Mouse (Mus musculus): Measurements from ENCODE around the gene Hhat. TPM values are rescaled to one million over a fixed set of nuclear protein-coding genes. Genes with fewer than 3 reads are reported as not detected.

The Hhat gene
- polyA plus RNA-seq, 1 experiment from 2014 or later, result 6.5 TPM

DNA sequence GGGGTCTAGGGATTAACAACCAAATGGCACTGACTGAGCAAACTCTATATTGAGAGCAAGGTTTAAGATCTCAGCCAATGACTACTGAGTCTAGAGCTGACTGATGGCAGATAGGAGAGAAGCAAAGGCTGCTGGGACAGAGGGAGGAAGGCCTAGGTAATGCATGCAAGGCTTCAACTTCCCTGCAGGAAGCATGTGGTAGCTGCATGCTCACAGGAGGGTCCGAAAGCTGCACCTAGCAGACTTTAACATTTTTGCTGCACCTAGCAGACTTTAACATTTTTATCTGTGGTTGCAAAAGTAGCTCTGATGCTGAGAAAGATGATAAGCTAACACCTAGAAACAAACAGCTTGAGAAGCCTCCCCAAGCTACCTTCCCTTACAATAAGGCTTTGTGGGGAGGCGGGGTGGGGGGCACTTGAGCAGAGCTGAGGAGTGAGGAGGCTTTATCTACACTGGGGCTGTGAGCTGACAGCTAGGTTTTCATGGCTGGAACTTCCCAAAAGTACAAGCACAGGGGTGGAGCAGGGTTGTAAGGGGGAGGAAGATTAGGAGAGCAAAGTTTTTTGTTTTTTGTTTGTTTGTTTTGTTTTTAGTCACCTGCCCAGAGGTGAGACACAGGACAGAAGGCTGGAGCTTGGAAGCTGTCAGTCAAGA, 239.4 kb downstream of the Hhat start:
- Histone ChIP-seq H3K27ac (replicated peaks) (no peak overlapping the region), H3K27me3 (no peaks in the 10 kb centered on the region), H3K9ac (replicated peaks) (no peak overlapping the region), H3K4me1 (no peaks in the 10 kb centered on the region), H3K4me2 (replicated peaks) (no peak overlapping the region), H3K9me3 (no peaks in the 10 kb centered on the region), H3K36me3 (no peaks in the 10 kb centered on the region), H3K4me3 (no peak overlapping the region)
- no peak for ATAC-seq (ENCODE audit: low FRiP score, low read depth)
- 64% methylated on average over 2 of the region's 2 CpGs for WGBS

DNA sequence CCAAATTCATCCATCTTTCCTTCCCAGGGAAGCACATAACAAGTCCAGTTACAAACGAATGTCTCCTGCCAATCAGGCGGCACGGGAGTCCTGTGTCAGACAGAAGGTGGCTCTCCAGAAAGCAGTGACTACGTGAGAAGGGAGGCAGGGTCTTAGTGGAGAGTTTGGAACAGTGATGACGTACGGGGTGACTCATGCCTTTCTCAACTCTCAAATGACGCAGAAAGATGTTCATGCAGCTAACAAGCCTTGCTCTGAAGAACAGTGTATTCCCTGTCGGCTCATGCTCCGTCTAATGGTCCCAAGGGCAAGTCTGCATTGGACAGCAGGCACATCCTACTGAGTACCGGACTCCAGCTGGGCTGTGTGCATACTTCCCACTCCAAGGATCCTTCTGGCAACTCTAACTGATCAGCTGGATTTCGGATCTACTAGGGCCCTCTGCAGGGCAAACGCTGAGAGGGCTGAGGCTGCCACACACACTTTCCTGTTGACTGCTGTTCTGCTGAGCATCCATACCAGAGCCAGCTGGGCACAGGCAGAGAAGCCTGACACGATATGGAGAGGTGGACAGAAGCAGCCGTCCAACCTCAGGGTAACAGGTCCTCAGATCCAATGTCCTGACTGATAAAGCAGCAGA, 245.2 kb downstream of the Hhat start:
- no peak overlapping the region for H3K4me3 ChIP-seq
- no peaks in the 10 kb centered on the region for H3K9me3 ChIP-seq
- H3K27ac ChIP-seq (replicated peaks), result no peak overlapping the region
- WGBS, result 80% methylated on average over 14 of the region's 14 CpGs
- H3K4me2 ChIP-seq (replicated peaks), result no peak overlapping the region
- no peaks in the 10 kb centered on the region for H3K27me3 ChIP-seq
- ATAC-seq (ENCODE audit: low FRiP score, low read depth), result no peak
- peaks cover 34% of the 10 kb centered on the region for H3K4me1 ChIP-seq
- no peaks in the 10 kb centered on the region for H3K36me3 ChIP-seq
- no peak overlapping the region for H3K9ac ChIP-seq (replicated peaks)

DNA sequence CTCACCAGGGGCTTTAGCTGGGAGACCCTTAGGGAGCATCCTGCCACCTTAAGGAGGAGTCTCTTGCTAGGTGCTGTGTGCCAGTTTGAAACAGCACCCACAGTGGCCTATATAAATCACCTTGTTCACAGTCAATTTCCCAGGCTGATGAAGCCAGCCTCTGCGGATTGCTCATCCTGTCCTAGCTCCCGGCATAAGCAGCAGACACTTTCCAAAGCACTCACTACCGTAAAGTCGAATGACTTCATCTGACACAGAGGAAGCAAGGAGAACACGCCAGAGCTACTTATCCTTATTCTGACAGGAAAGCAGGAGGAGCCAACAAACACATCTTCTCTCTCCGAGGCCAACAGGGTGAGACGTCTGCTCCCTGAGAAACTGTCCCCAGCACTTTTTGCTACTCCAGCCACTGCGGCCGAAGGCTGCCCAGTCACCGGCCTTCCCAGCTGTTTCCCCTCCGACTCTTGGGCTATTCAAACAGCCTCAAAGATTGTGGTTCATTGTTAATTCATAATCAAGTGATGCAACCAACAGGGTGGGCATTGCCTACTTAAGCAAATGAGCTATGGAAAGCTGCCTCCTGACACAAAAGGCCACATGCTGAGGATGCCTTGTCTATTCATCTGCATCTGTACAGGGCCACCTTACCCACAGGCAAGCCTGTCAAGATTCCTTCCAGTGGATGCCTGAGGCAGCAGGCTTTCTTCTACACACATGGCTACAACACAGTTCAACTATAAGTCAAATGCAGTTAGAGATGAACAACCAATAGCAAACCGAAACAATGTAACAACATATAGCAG, 248.4 kb downstream of the Hhat start:
- WGBS, result 38% methylated on average over 12 of the region's 12 CpGs
- no peak overlapping the region for H3K27ac ChIP-seq (replicated peaks)

DNA sequence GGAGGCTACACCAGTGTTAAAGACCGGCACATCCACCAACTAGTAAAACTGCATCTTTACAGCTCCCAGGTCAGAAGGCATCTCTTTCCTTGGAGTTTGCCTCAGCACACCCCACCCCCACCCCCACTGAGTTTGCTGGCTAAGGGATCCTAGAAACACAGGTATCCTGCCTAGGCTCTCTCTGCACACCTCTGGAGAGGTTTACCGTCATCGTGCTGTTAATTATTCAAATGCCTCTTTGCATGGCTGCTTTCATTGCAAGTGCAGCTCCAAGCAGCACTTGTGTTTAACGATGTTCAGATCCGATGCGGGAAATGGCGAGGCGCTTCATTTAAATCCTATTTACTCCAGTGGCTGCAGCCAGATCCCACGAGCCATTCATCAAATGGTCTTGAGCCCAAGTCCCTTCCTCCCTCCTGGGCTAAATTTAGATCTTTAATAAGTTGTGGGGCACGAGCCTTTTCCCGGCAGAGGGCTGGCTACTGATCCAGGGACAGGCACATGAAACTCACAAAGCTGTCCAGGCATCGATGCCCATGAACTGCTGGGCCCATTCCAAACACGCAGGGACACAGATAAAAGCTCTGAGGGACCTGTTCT, 250.1 kb downstream of the Hhat start:
- H3K36me3 ChIP-seq, result no peaks in the 10 kb centered on the region
- H3K27ac ChIP-seq (replicated peaks), result no peak overlapping the region
- peaks cover 35% of the 10 kb centered on the region for H3K4me1 ChIP-seq
- 35% methylated on average over 13 of the region's 13 CpGs for WGBS
- no peak overlapping the region for H3K4me3 ChIP-seq
- H3K9me3 ChIP-seq, result no peaks in the 10 kb centered on the region
- H3K9ac ChIP-seq (replicated peaks), result no peak overlapping the region
- no peak overlapping the region; the same call in 1 of the 2 replicates for H3K4me2 ChIP-seq (replicated peaks)
- H3K27me3 ChIP-seq, result no peaks in the 10 kb centered on the region
- no peak for ATAC-seq (ENCODE audit: low FRiP score, low read depth)

More for the DNA sequence above, 248.4 kb downstream of the Hhat start:
- peak; percentile 64 for ATAC-seq (ENCODE audit: low FRiP score, low read depth)
- Histone ChIP-seq H3K27me3 (no peaks in the 10 kb centered on the region), H3K9ac (replicated peaks) (no peak overlapping the region), H3K9me3 (no peaks in the 10 kb centered on the region), H3K4me3 (no peak overlapping the region), H3K4me1 (peaks cover 38% of the 10 kb centered on the region), H3K36me3 (no peaks in the 10 kb centered on the region), H3K4me2 (replicated peaks) (no peak overlapping the region)

DNA sequence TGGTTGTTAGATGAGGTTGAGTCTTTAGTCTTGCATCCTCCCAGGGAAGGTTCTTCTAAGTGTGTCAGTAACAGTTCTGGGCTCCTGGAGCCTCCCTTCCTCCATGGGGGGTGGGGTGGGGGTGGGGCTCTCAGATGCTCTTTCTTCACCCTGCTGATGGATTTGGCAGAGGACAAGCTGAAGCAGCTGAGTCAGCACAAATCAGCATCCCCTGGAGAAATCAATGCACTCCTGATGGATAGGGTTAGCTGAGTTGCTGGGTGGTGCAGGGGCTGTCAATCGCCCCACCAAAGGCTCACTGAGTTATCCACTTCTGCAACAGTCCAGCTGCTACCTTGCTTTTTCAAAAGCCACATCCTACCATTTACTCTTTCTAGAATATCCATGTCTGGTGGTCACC, 251.3 kb downstream of the Hhat start:
- ATAC-seq (ENCODE audit: low FRiP score, low read depth), result no peak
- Histone ChIP-seq H3K27ac (replicated peaks) (no peak overlapping the region), H3K27me3 (no peaks in the 10 kb centered on the region), H3K9ac (replicated peaks) (no peak overlapping the region), H3K4me1 (peaks cover 29% of the 10 kb centered on the region), H3K4me2 (replicated peaks) (no peak overlapping the region), H3K4me3 (no peak overlapping the region), H3K9me3 (no peaks in the 10 kb centered on the region), H3K36me3 (no peaks in the 10 kb centered on the region)
- 86% methylated on average over 1 of the region's 1 CpGs for WGBS

DNA sequence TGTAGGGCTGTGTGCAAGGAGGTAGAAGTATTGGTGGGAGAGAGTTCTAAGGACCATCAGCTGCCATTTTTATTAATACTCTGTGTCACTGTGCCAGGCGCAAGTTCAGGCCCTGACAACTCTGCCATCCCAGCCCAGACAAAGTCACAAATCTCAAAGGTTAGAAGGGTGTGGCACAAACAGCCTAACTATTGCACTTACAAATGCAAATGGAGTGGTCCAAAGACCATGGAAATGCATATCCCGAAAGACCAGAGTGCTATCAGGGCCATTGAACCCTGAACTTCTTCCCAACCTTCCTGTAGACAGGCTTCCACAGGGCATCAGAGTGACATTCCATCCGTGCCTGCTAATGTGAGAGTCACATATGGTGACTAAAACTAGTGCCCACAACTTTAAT, 255.7 kb downstream of the Hhat start:
- 84% methylated on average over 3 of the region's 3 CpGs for WGBS
- Histone ChIP-seq H3K27ac (replicated peaks) (no peak overlapping the region), H3K4me2 (replicated peaks) (no peak overlapping the region), H3K9me3 (no peaks in the 10 kb centered on the region), H3K27me3 (no peaks in the 10 kb centered on the region), H3K9ac (replicated peaks) (no peak overlapping the region), H3K36me3 (no peaks in the 10 kb centered on the region), H3K4me1 (no peaks in the 10 kb centered on the region; the same call in 1 of the 2 replicates), H3K4me3 (no peak overlapping the region)
- ATAC-seq (ENCODE audit: low FRiP score, low read depth), result no peak

DNA sequence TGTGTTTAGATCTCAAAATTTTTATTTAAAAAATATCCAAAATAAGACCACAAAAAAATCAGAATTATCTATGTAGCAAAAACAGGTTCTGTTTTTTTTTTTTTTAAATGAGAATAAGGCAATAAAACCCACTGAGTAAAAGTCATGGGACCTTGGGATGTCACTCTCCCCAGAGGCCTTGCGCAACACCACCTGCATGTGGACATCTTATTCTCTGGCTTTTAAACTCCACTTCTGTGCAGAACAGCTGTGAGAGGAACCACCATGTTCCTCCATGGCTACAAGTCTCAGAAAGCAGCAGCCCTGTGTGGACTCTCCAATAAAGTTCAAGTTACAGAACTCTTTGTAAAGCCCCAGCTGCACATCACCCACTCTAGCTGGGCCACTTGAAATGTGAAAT, 258.2 kb downstream of the Hhat start:
- Histone ChIP-seq H3K36me3 (no peaks in the 10 kb centered on the region), H3K9ac (replicated peaks) (no peak overlapping the region), H3K4me2 (replicated peaks) (no peak overlapping the region), H3K27ac (replicated peaks) (no peak overlapping the region), H3K4me1 (no peaks in the 10 kb centered on the region), H3K4me3 (no peak overlapping the region), H3K27me3 (no peaks in the 10 kb centered on the region), H3K9me3 (no peaks in the 10 kb centered on the region)
- WGBS, result 100% methylated on average over 1 of the region's 1 CpGs
- ATAC-seq (ENCODE audit: low FRiP score, low read depth), result no peak

DNA sequence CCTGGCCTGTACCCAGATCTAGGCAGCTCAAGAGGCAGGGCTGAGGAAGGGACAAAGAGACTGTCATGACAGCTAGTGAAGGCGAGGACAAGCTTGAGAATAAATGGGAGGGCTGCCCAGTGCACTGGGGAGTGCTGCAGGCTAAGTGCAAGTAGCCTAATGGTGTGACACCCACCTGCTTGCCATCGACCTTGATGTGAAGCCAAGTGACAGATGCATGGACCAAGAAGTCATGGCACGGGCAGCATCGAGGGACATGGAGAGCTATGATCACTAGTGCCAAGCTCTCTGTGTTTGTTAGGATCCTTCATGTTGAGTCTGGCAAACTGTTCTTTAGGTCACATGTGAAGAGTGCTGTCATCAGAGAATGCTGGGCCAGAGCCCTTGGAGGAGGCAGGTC, 267.4 kb downstream of the Hhat start:
- Histone ChIP-seq H3K27me3 (no peaks in the 10 kb centered on the region), H3K4me2 (replicated peaks) (no peak overlapping the region), H3K9ac (replicated peaks) (no peak overlapping the region), H3K4me3 (no peak overlapping the region), H3K9me3 (no peaks in the 10 kb centered on the region), H3K27ac (replicated peaks) (no peak overlapping the region), H3K36me3 (no peaks in the 10 kb centered on the region), H3K4me1 (no peaks in the 10 kb centered on the region)
- 84% methylated on average over 4 of the region's 4 CpGs for WGBS
- no peak for ATAC-seq (ENCODE audit: low FRiP score, low read depth)

DNA sequence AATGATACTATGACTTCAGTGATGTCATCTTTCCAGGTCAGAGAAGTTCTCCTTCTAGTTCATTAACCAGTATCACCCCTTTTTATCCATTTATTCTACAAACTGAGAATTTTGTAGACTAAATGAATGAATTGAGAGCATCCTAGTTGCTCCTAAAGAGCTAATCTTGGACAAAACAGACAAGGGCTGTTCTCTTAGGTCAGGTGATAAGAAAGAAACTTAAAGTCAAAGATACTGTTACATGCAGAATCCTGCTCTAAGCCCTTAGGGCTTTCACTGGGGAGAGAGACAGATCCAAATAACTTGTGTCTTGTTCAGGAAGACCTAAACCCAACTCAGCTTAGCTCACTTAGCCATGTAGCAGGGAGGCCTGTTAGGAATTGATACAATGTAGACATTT, 268.2 kb downstream of the Hhat start:
- no peak for ATAC-seq (ENCODE audit: low FRiP score, low read depth)
- no peaks in the 10 kb centered on the region for H3K36me3 ChIP-seq
- no peak overlapping the region for H3K27ac ChIP-seq (replicated peaks)

DNA sequence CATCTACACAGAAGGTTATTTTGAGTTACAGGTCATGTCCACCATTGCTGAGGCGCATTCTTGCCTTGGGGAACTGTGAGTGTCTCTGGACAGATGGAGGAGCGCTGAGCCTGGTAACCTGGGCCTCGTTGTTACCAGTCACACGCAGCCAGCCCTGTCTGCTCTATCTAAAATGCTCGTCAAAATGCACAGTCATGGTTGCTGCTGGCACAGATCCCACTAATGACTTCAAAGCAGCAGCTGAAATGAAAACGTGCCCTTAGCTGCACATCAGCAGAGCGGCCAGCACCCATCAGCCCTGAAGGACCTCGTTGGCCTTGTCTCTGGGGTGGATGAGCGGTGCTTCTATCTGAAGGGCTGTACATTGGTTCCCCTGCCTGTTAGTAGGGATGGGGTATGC, 269.0 kb downstream of the Hhat start:
- Histone ChIP-seq H3K27me3 (no peaks in the 10 kb centered on the region), H3K4me2 (replicated peaks) (no peak overlapping the region), H3K4me3 (no peak overlapping the region), H3K4me1 (no peaks in the 10 kb centered on the region), H3K36me3 (no peaks in the 10 kb centered on the region), H3K9me3 (no peaks in the 10 kb centered on the region), H3K9ac (replicated peaks) (no peak overlapping the region), H3K27ac (replicated peaks) (no peak overlapping the region)
- no peak for ATAC-seq (ENCODE audit: low FRiP score, low read depth)
- 87% methylated on average over 9 of the region's 9 CpGs for WGBS

More for the DNA sequence above, 268.2 kb downstream of the Hhat start:
- Histone ChIP-seq H3K4me1 (no peaks in the 10 kb centered on the region), H3K27me3 (no peaks in the 10 kb centered on the region), H3K9ac (replicated peaks) (no peak overlapping the region), H3K9me3 (no peaks in the 10 kb centered on the region), H3K4me3 (no peak overlapping the region), H3K4me2 (replicated peaks) (no peak overlapping the region)

DNA sequence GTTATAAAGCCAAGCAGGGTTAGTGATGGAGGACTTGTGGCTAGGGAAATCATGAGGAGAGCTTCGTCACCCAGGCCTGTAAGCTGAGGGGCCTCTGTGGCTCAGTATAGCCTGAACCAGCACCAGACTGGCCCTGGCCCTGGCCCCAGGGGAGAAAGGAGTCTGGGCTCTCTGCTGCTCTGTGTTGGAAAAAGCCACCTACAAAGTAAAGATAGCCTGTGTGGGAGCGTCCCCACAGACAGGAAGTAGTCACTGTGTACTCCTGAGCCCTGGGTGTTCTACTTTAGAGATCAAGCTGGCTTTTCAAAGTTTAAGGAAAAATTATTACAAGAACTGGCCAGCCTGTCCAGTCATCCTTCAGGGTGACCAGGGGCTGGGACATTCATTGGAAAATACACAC, 273.5 kb downstream of the Hhat start:
- ATAC-seq (ENCODE audit: low FRiP score, low read depth), result no peak
- H3K4me1 ChIP-seq, result no peaks in the 10 kb centered on the region
- H3K9ac ChIP-seq (replicated peaks), result no peak overlapping the region
- WGBS, result 90% methylated on average over 2 of the region's 2 CpGs
- H3K36me3 ChIP-seq, result no peaks in the 10 kb centered on the region
- no peaks in the 10 kb centered on the region for H3K27me3 ChIP-seq
- no peaks in the 10 kb centered on the region for H3K9me3 ChIP-seq
- H3K4me3 ChIP-seq, result no peak overlapping the region
- no peak overlapping the region for H3K4me2 ChIP-seq (replicated peaks)
- H3K27ac ChIP-seq (replicated peaks), result no peak overlapping the region

Data from midbrain, embryonic 12.5 days (tissue).